Comparison of ENCODE assay signal across 27 mouse cellular contexts in the genomic region with DNA sequence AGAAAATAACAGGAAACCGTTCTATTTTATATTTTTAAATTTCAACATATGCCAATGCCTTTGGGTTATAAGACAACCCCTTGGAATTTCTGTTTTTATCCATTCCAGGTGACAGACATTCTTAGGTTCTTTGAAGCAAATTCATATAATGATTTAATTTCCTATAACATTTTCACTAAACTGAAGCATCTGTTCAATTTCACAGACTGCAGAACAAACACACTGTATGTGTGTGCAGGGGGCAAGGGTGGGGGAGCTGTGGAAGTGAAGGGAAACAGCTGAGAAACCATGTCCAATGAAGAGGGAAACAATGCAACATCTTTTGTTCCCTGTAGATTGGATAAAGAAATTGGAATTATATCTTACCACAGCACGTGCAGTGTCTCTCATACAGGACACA. TPM values are rescaled to one million over a fixed set of nuclear protein-coding genes. Genes with fewer than 3 reads are reported as not detected.
A peak's percentile ranks its signal among the peaks of the same experiment; 100 is the strongest.
DNase-seq lines count a peak whose midpoint lies in the region; ATAC-seq lines count a peak whose summit lies in the region.
"Had no signal": no experiment of that assay in that cellular context is flagged by ENCODE, and none has a peak within 500 bp of the region (broad histone marks: within the 10 kb centered on the region; RNA-seq: fewer than 3 reads in every experiment).

No protein-coding gene starts in this region.

- no peaks in the 10 kb centered on the region for H3K9me3 ChIP-seq in forebrain, embryonic 14.5 days (replicated peaks; ENCODE audit: control insufficient read depth, low read length)
- H3K9me3 ChIP-seq in forebrain, embryonic 16.5 days (ENCODE audit: control insufficient read depth, low read length), result no peaks in the 10 kb centered on the region
- H3K9me3 ChIP-seq in embryonic facial prominence, embryonic 10.5 days, result no peaks in the 10 kb centered on the region
- H3K9me3 ChIP-seq in embryonic facial prominence, embryonic 13.5 days, result no peaks in the 10 kb centered on the region
- no peaks in the 10 kb centered on the region for H3K9me3 ChIP-seq in hindbrain, embryonic 12.5 days (replicated peaks)
- H3K9me3 ChIP-seq: forebrain, embryonic 15.5 days; G1E had no signal

- no peaks in the 10 kb centered on the region for H3K4me1 ChIP-seq in forebrain, embryonic 14.5 days (ENCODE audit: control insufficient read depth, insufficient read depth, low read length)
- H3K4me1 ChIP-seq in forebrain, embryonic 16.5 days (replicated peaks; ENCODE audit: control insufficient read depth, insufficient read depth, low read length), result no peaks in the 10 kb centered on the region
- peaks cover 3% of the 10 kb centered on the region; the same call in 1 of the 2 replicates for H3K4me1 ChIP-seq in embryonic facial prominence, embryonic 10.5 days
- peaks cover 6% of the 10 kb centered on the region; the same call in 1 of the 2 replicates for H3K4me1 ChIP-seq in embryonic facial prominence, embryonic 13.5 days
- no peaks in the 10 kb centered on the region for H3K4me1 ChIP-seq in hindbrain, embryonic 12.5 days
- H3K4me1 ChIP-seq: forebrain, embryonic 15.5 days had no signal

- no peak for DNase-seq in forebrain, embryonic 14.5 days (ENCODE audit: low spot score)
- peak; percentile 26 for DNase-seq in embryonic facial prominence, embryonic 10.5 days (ENCODE audit: low spot score)
- DNase-seq in forelimb bud, embryonic 11.5 days (ENCODE audit: low read depth, low spot score), result peak; percentile 23
- DNase-seq in kidney, adult 9 months, result no peak
- DNase-seq: adrenal gland, postnatal 10 days; adrenal gland, postnatal 36 days; B cell, adult 2 months; cerebellum, adult 11 months; cerebellum, adult 2 months; cerebellum, postnatal 10 days; cerebellum, postnatal 36 days; gastrocnemius, adult 2 months; gastrocnemius, postnatal 14 days; heart, adult 11 months; kidney, adult 2 months had no signal

- H3K9ac ChIP-seq in forebrain, embryonic 14.5 days (ENCODE audit: low read length), result no peak overlapping the region
- no peak overlapping the region for H3K9ac ChIP-seq in forebrain, embryonic 16.5 days (replicated peaks; ENCODE audit: low read depth, low read length)
- no peak overlapping the region for H3K9ac ChIP-seq in embryonic facial prominence, embryonic 13.5 days
- H3K9ac ChIP-seq in hindbrain, embryonic 12.5 days, result no peak overlapping the region
- H3K9ac ChIP-seq: forebrain, embryonic 15.5 days; hindbrain, embryonic 14.5 days had no signal

- H3K27me3 ChIP-seq in forebrain, embryonic 14.5 days (replicated peaks; ENCODE audit: control insufficient read depth, insufficient read depth, low read length), result no peaks in the 10 kb centered on the region
- no peaks in the 10 kb centered on the region for H3K27me3 ChIP-seq in forebrain, embryonic 16.5 days (replicated peaks; ENCODE audit: control insufficient read depth, insufficient read depth, low read length)
- H3K27me3 ChIP-seq in embryonic facial prominence, embryonic 10.5 days (replicated peaks; ENCODE audit: low read depth, poor library complexity, severe bottlenecking), result no peaks in the 10 kb centered on the region
- no peaks in the 10 kb centered on the region for H3K27me3 ChIP-seq in embryonic facial prominence, embryonic 13.5 days
- H3K27me3 ChIP-seq in hindbrain, embryonic 12.5 days, result no peaks in the 10 kb centered on the region
- H3K27me3 ChIP-seq: CH12.LX; forebrain, embryonic 15.5 days; Patski had no signal

- no peaks in the 10 kb centered on the region for H3K36me3 ChIP-seq in forebrain, embryonic 14.5 days (ENCODE audit: control insufficient read depth, insufficient read depth, low read length)
- H3K36me3 ChIP-seq in forebrain, embryonic 16.5 days (ENCODE audit: control insufficient read depth, insufficient read depth), result no peaks in the 10 kb centered on the region
- H3K36me3 ChIP-seq in embryonic facial prominence, embryonic 10.5 days (replicated peaks), result no peaks in the 10 kb centered on the region
- no peaks in the 10 kb centered on the region for H3K36me3 ChIP-seq in embryonic facial prominence, embryonic 13.5 days
- no peaks in the 10 kb centered on the region for H3K36me3 ChIP-seq in hindbrain, embryonic 12.5 days
- H3K36me3 ChIP-seq: forebrain, embryonic 15.5 days; G1E had no signal

- 0 out of 2 replicates have a peak, but pooled peaks have one; percentile 29 for ATAC-seq in forebrain, embryonic 14.5 days
- no peak for ATAC-seq in forebrain, embryonic 16.5 days
- peak; percentile 74; the same call in 1 of the 2 replicates for ATAC-seq in embryonic facial prominence, embryonic 13.5 days (ENCODE audit: insufficient number of reproducible peaks, insufficient read depth, low FRiP score, low TSS enrichment, low read depth)
- no peak for ATAC-seq in hindbrain, embryonic 12.5 days (ENCODE audit: low FRiP score)
- ATAC-seq: forebrain, embryonic 15.5 days; hindbrain, postnatal 0 days; inflammation-experienced regulatory T-cells, adult 6 months; intestine, embryonic 16.5 days; Patski had no signal

- WGBS in forebrain, embryonic 14.5 days, result 75% methylated on average over 2 of the region's 2 CpGs
- 77% methylated on average over 2 of the region's 2 CpGs for WGBS in forebrain, embryonic 16.5 days
- WGBS in embryonic facial prominence, embryonic 10.5 days, result 61% methylated on average over 2 of the region's 2 CpGs
- WGBS in embryonic facial prominence, embryonic 13.5 days, result 19% methylated on average over 2 of the region's 2 CpGs
- WGBS in hindbrain, embryonic 12.5 days, result 72% methylated on average over 2 of the region's 2 CpGs

- H3K4me2 ChIP-seq in forebrain, embryonic 14.5 days (ENCODE audit: low read length), result no peak overlapping the region
- H3K4me2 ChIP-seq in forebrain, embryonic 16.5 days (ENCODE audit: low read length), result no peak overlapping the region
- H3K4me2 ChIP-seq in embryonic facial prominence, embryonic 13.5 days, result no peak overlapping the region
- H3K4me2 ChIP-seq in hindbrain, embryonic 12.5 days (replicated peaks), result no peak overlapping the region
- H3K4me2 ChIP-seq: forebrain, embryonic 15.5 days; heart, embryonic 11.5 days; hindbrain, embryonic 14.5 days had no signal

- H3K4me3 ChIP-seq in forebrain, embryonic 14.5 days (ENCODE audit: low read depth, low read length), result no peak overlapping the region
- H3K4me3 ChIP-seq in forebrain, embryonic 16.5 days (replicated peaks; ENCODE audit: low read length), result no peak overlapping the region
- no peak overlapping the region for H3K4me3 ChIP-seq in embryonic facial prominence, embryonic 10.5 days
- no peak overlapping the region for H3K4me3 ChIP-seq in embryonic facial prominence, embryonic 13.5 days
- H3K4me3 ChIP-seq in hindbrain, embryonic 12.5 days, result no peak overlapping the region
- H3K4me3 ChIP-seq: forebrain, embryonic 15.5 days; gastrocnemius, adult 2 months had no signal

- no peak overlapping the region for H3K27ac ChIP-seq in forebrain, embryonic 14.5 days (ENCODE audit: low read depth, low read length)
- H3K27ac ChIP-seq in forebrain, embryonic 16.5 days (ENCODE audit: low read length), result no peak overlapping the region
- no peak overlapping the region for H3K27ac ChIP-seq in embryonic facial prominence, embryonic 10.5 days (replicated peaks)
- H3K27ac ChIP-seq in embryonic facial prominence, embryonic 13.5 days, result no peak overlapping the region
- no peak overlapping the region for H3K27ac ChIP-seq in hindbrain, embryonic 12.5 days
- H3K27ac ChIP-seq: forebrain, embryonic 15.5 days; gastrocnemius, adult 2 months; hindbrain, embryonic 14.5 days; hindbrain, postnatal 0 days had no signal

RNA-seq across cellular contexts. Expression of a gene that starts 29.2 kb away (rescaled TPM):
- 5.0 and 9.9 TPM in 2 replicates for polyA plus RNA-seq in forebrain, embryonic 14.5 days (2014; fragmentation: Nextera tagmentation; extraction: Ambion mirVana)
- 13.0 and 19.3 TPM in 2 replicates for polyA plus RNA-seq in forebrain, embryonic 16.5 days (2015; fragmentation: Nextera tagmentation; extraction: Ambion mirVana)
- 0.37 and 0.48 TPM in 2 replicates for polyA plus RNA-seq in embryonic facial prominence, embryonic 10.5 days (2016; fragmentation: Nextera tagmentation; extraction: Ambion mirVana)
- polyA plus RNA-seq in embryonic facial prominence, embryonic 13.5 days (2015; fragmentation: Nextera tagmentation; extraction: Ambion mirVana), result 2.8 and 4.1 TPM in 2 replicates
- polyA plus RNA-seq in hindbrain, embryonic 12.5 days (2016; fragmentation: Nextera tagmentation; extraction: Ambion mirVana), result 4.3 and 4.5 TPM in 2 replicates
- polyA plus RNA-seq: G1E; kidney, adult 2 months had no signal

Comparison
In these comparisons a context has a peak if more than half of its experiments do, and no peak if none do; other contexts are left out.
1. ATAC-seq: peak in forebrain, embryonic 14.5 days (single experiment) and embryonic facial prominence, embryonic 13.5 days (single experiment); none in forebrain, embryonic 16.5 days (single experiment) and hindbrain, embryonic 12.5 days (single experiment).
2. DNase-seq: peak in embryonic facial prominence, embryonic 10.5 days (single experiment) and forelimb bud, embryonic 11.5 days (single experiment); none in forebrain, embryonic 14.5 days (single experiment) and kidney, adult 9 months (single experiment).